Mouse (Mus musculus) kidney, adult 9 months (tissue): Measurements from ENCODE around the gene Lcn12.

Source experiments
- DNase-seq: peaks from one replicate; pipeline ENCODE4 v3.0.0; 2022

Lcn12 gene

GRCm38 (mm10) chr2:25493476-25493961, at the start of gene Lcn12:
Gene Lcn12 (minus strand): TSS chr2:25493911.
- DNase-seq = no peak

DNA sequence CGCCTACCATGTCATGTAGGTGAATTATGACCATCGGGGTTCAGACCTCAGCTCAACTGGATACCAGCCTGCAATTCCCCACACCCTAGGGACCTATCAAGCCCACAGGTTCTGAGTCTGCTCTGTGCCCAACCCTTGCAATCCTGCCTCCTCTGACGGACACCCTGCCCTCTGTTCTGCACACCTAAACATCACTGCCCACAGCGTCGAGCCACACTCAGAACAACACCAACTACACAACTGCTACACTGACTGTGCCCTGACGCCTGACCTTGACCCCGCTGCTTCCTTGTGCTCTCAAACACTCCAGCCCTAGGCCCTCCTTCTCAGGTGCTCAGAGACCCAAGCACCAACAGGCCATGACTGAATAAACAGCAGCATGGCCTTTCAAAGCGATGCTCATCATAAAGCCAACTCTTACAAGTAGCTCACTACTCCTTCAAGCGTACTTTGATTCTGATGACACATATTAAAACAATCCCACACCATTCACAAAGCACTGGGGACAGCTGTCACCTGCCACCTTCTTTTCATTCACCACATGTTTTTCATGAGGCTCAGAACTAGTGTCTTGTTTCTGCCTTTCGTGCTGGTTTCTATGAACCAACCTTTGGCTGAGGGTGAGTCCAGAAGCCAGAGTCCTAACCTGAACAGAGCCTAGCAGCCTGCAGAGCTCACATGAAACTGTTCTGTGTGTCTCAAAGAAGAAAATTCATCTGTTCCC, 48.1 kb upstream of the Lcn12 start:
- DNase-seq = no peak

GRCm38 (mm10) chr2:25540541-25540948, 46.8 kb upstream of the Lcn12 start:
- DNase-seq = peak; percentile 66

GRCm38 (mm10) chr2:25536531-25536930, 42.8 kb upstream of the Lcn12 start:
- DNase-seq = no peak

GRCm38 (mm10) chr2:25534866-25535182, 41.1 kb upstream of the Lcn12 start:
- DNase-seq = no peak

DNA sequence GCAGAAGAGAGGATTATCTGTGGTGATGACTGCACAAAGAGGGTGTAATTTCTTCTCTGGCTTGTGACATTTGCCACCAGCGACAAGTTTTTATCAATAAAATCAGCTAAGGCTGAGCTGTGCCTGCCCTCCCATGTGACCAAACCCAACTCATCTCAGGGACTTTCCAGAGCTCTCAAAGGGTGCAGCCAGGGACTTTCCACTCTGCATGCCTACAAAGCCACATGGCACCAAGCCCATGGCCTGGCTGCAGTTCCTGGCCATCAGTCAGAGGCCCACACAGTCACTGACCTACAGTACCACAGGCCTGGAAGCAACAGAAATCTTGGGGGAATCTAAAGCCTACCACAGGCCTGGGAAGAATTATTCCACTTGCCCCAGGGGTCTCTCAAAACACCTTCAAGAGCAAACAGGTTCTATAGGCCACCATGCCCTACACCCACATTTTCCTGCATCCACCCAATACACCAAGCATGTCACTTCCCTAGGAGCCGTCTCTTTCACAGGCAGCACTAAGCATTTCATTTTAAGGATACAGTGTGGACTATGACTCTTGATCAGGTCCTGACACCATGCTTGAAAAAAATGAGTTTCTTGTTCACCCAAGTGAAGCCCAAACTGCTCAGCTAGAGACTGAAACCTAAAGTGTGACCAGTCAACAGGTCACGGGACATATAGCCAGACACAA, 40.6 kb upstream of the Lcn12 start:
- peak; percentile 87 for DNase-seq

GRCm38 (mm10) chr2:25533707-25534106, 40.0 kb upstream of the Lcn12 start:
- DNase-seq = no peak

GRCm38 (mm10) chr2:25526510-25527302, 33.0 kb upstream of the Lcn12 start:
- DNase-seq = no peak

- no peak for DNase-seq
Observed at GRCm38 (mm10) chr2:25509912-25510311, 16.2 kb upstream of the Lcn12 start.

GRCm38 (mm10) chr2:25506964-25507363, 13.3 kb upstream of the Lcn12 start:
- DNase-seq = peak; percentile 34

- DNase-seq = no peak
Observed at GRCm38 (mm10) chr2:25505860-25506259, 12.1 kb upstream of the Lcn12 start.

- no peak for DNase-seq
Observed at GRCm38 (mm10) chr2:25505000-25505399, 11.3 kb upstream of the Lcn12 start.

DNA sequence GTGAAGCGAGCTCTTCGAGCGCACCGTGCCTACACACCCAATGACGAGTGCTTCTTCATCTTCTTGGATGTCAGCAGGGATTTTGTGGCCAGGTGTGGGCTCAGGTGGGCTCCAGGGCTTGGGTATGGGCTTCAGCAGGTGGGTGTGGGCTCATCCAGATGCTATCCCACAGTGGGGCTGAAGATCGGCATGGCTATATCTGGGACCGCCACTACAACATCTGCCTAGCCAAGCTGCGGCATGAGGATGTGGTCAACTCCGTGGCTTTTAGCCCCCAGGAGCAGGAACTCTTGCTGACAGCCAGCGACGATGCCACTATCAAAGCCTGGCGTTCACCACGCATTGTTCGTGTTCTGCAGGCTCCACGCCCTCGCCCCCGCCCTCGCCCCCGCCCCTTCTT, 10.8 kb upstream of the Lcn12 start:
- no peak for DNase-seq

DNA sequence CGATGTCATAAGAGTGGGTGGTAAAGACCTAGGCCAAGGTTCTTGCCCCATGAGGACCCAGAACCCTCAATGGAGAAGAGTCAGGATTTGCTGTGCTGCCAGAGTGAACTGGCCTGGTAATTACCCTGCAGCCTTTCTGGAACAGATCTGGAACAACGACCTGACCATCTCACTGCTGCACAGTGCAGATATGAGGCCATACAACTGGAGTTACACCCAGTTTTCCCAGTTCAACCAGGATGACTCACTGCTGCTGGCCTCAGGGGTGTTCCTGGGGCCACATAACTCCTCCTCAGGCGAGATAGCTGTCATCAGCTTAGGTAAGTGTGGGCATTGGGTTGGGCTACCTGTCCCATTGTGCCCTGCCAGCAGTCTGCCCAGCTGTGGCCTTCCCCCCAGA, 9.0 kb upstream of the Lcn12 start:
- no peak for DNase-seq

- DNase-seq = peak; percentile 18
Observed at GRCm38 (mm10) chr2:25501593-25502486, 8.1 kb upstream of the Lcn12 start, which contains the start of gene C8g. Gene C8g (minus strand): TSS chr2:25501719.

GRCm38 (mm10) chr2:25500576-25501405, 7.1 kb upstream of the Lcn12 start, which contains the start of gene Fbxw5:
Gene Fbxw5 (plus strand): TSS chr2:25500750.
- DNase-seq = peak; percentile 89

- no peak for DNase-seq
Observed at GRCm38 (mm10) chr2:25500071-25500575, 6.4 kb upstream of the Lcn12 start.

GRCm38 (mm10) chr2:25498622-25499478, 5.1 kb upstream of the Lcn12 start:
- DNase-seq = no peak

- peak; percentile 27 for DNase-seq
Observed at GRCm38 (mm10) chr2:25497846-25498575, 4.3 kb upstream of the Lcn12 start.

GRCm38 (mm10) chr2:25496462-25496861, 2.8 kb upstream of the Lcn12 start:
- peak; percentile 58 for DNase-seq
